Mouse (Mus musculus): ENCODE measurements around the gene Fabp3.
A peak's percentile ranks its signal among the peaks of the same experiment; 100 is the strongest.

The Fabp3 gene

GRCm38 (mm10) chr4:130325446-130325845 lies 17.1 kb downstream of the Fabp3 start:
- no peak for DNase-seq (ENCODE audit: low spot score)

DNA sequence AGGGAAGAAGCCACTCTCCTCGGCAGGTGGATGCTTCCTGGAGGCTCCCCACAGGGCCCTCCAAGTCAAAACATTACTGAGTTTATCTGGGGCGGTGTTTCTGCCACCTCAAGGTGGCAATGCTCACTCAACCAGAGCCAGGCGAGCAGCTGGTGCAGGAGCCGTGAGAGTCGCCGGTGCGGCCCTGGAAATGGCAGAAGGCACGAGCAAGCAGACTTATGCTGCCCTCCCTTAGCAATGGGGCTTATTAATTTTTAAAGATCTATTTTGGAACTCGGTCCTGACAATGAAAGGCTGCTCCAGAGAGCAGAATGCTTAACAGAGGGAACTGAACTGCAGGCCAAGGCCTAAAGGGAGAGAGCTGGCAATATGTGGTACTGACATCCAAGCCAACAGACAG lies 19.0 kb downstream of the Fabp3 start:
- no peak for DNase-seq (ENCODE audit: low spot score)

DNA sequence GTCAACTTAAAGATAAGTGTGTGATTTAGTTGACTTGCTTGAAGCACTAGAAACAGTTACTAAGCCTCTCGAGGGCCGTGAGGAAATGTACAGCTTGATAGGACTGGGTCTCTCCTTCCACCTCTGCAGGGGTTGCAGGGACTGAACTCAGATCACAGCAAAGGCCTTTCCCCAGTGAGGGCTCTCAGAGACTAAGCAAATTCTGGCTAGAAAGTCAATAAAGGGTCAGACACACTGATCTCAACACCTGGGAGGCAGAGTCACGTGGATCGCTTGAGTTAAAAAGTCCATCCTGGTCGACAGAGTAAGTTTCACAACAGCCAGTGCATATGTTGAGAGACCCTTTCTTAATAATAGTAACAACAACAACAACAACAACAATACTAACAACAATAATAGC lies 27.5 kb downstream of the Fabp3 start:
- no peak for DNase-seq (ENCODE audit: low spot score)

GRCm38 (mm10) chr4:130341691-130342090 lies 33.3 kb downstream of the Fabp3 start:
- DNase-seq (ENCODE audit: low spot score) = peak; percentile 52

- DNase-seq (ENCODE audit: low spot score) = no peak
Measured at GRCm38 (mm10) chr4:130349666-130350065, 41.3 kb downstream of the Fabp3 start.

DNA sequence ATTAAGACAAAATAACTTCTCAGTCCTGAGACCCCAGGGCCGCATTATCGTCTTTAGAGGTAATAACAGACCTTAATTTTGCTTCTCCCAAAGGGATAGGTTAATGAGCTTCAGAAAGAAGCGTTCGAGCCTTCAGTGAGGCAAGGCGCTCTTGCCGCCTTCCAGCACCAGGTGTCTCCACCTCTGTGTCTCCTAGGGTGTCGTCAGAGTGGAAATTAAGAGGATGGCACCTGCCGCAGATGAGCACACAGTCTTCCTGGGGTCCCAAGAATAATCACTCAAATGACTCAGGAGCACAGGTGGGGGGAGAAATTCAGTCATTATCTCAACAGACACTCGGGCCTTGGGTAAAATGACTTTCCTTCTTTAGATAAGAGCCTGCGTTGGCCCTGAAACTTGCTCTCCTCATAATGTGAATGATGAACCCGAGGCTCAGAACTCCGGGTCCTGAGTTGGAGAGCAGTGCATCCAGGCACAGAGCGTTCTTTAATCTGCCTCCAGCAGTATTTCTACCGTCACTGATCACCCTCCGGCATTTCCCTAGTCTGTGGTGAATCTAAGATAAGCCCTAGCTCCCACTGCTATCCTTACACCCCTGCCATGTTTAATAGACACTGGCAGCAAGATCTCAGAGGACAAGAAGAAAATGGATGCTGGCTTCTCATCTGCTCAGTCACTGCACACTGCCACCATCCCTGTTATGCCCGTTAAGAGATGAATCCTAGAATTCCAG lies 42.5 kb downstream of the Fabp3 start:
- DNase-seq (ENCODE audit: low spot score) = no peak

GRCm38 (mm10) chr4:130352588-130352987 lies 44.2 kb downstream of the Fabp3 start:
- no peak for DNase-seq (ENCODE audit: low spot score)

- no peak for DNase-seq (ENCODE audit: low spot score)
Measured at GRCm38 (mm10) chr4:130357946-130358345, 49.6 kb downstream of the Fabp3 start.

- DNase-seq (ENCODE audit: low spot score) = peak; percentile 99
Measured at GRCm38 (mm10) chr4:130359486-130360237, 51.3 kb downstream of the Fabp3 start, which contains the start of the genes Zcchc17 and Snrnp40. Gene Zcchc17, minus strand, starts transcription at chr4:130359943. Gene Snrnp40, plus strand, starts transcription at chr4:130360132.

DNA sequence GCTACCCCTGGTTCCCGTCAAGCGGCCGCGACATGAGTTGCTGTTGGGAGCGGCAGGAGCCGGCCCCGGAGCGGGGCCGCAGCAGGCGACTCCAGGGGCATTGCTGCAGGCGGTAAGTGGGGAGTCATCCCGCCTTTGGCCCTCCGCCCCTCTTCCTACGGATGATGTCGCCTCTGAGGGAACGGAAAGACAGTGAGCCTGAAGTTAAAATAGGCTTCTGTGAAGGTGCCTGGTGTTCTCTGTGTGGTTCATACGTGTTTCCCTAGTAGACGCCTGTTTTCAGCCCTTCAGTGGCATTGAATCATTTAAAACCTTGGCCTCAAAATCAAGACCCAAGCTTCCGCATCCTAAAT lies 51.8 kb downstream of the Fabp3 start:
- DNase-seq (ENCODE audit: low spot score) = no peak
